In the genomic region with DNA sequence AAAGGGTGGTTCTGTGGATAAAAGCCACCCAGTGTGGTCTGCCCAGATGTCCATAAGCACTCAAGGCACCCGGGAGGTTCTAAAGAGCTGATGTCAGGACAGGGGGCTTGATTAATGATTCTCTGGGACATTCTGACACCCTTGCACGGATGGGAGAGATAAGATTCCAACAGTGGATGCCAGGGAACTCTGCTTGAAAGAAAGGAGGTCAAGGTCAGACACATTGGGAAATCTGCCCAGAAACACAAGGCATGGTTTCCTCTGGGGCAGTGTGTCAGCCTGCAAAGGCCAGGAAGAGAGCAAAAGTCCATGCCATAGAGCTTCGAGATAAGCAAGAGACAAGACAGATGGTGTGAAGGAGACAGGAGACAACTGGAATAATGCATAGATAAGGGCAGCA, we compare ENCODE assay signal across 9 mouse cellular contexts.
DNase-seq lines count a peak whose midpoint lies in the region; ATAC-seq and TF ChIP-seq lines count a peak whose summit lies in the region.
"Had no signal": no experiment of that assay in that cellular context is flagged by ENCODE, and none has a peak within 500 bp of the region (broad histone marks: within the 10 kb centered on the region; RNA-seq: fewer than 3 reads in every experiment).

No protein-coding gene starts in this region.

- no peak overlapping the region for H3K4me2 ChIP-seq in liver, postnatal 0 days (ENCODE audit: low read depth, low read length)
- no peak overlapping the region for H3K4me2 ChIP-seq in heart, embryonic 11.5 days
- no peak overlapping the region for H3K4me2 ChIP-seq in kidney, postnatal 0 days (ENCODE audit: low read length)

- no peak overlapping the region for H3K9ac ChIP-seq in liver, adult 2 months (ENCODE audit: low read depth, low read length)
- no peak overlapping the region for H3K9ac ChIP-seq in liver, postnatal 0 days (replicated peaks)
- H3K9ac ChIP-seq in heart, embryonic 11.5 days (ENCODE audit: low read depth, low read length): no peak overlapping the region
- no peak overlapping the region for H3K9ac ChIP-seq in kidney, postnatal 0 days (ENCODE audit: low read depth, low read length)

- TF ChIP-seq EP300 in liver, postnatal 0 days (IDR thresholded peaks at IDR 0.05; ENCODE audit: low read depth): no peak

- WGBS in liver, adult 2 months: 4% methylated on average over 3 of the region's 3 CpGs
- 9% methylated on average over 3 of the region's 3 CpGs for WGBS in liver, postnatal 0 days (ENCODE audit: insufficient replicate concordance)
- WGBS in heart, embryonic 11.5 days (ENCODE audit: insufficient replicate concordance): 2% methylated on average over 3 of the region's 3 CpGs
- 5% methylated on average over 3 of the region's 3 CpGs for WGBS in kidney, postnatal 0 days

- no peaks in the 10 kb centered on the region for H3K9me3 ChIP-seq in liver, postnatal 0 days (ENCODE audit: low read length)
- no peaks in the 10 kb centered on the region for H3K9me3 ChIP-seq in heart, embryonic 11.5 days (replicated peaks; ENCODE audit: control insufficient read depth, low read length)
- no peaks in the 10 kb centered on the region for H3K9me3 ChIP-seq in kidney, postnatal 0 days (replicated peaks; ENCODE audit: low read length)

- no peak overlapping the region for H3K27ac ChIP-seq in liver, adult 2 months (replicated peaks; ENCODE audit: insufficient read depth, low read depth, low read length)
- H3K27ac ChIP-seq in liver, postnatal 0 days (ENCODE audit: low read depth): no peak overlapping the region
- 0 out of 2 replicates have a peak overlapping the region, but pooled peaks have one; percentile 3 for H3K27ac ChIP-seq in heart, embryonic 11.5 days (ENCODE audit: low read depth, low read length)
- no peak overlapping the region for H3K27ac ChIP-seq in kidney, postnatal 0 days
- H3K27ac ChIP-seq in layer of hippocampus, adult 2 months: no peak overlapping the region
- no peak overlapping the region for H3K27ac ChIP-seq in gastrocnemius, adult 2 months

- H3K36me3 ChIP-seq in liver, adult 2 months (ENCODE audit: control insufficient read depth, insufficient read depth, low read length): no peaks in the 10 kb centered on the region
- no peaks in the 10 kb centered on the region for H3K36me3 ChIP-seq in liver, postnatal 0 days (replicated peaks; ENCODE audit: insufficient read depth, low read length)
- no peaks in the 10 kb centered on the region for H3K36me3 ChIP-seq in heart, embryonic 11.5 days (ENCODE audit: control insufficient read depth, insufficient read depth, low read length)
- no peaks in the 10 kb centered on the region for H3K36me3 ChIP-seq in kidney, postnatal 0 days (ENCODE audit: insufficient read depth, low read length)

- intact Hi-C loops in gastrocnemius, adult 2 months (cut with DNase I): no loop called here

- TF ChIP-seq POLR2A in liver, adult 2 months (IDR thresholded peaks at IDR 0.05; ENCODE audit: extremely low read depth, insufficient read depth, low read length): no peak

- no peaks in the 10 kb centered on the region for H3K79me2 ChIP-seq in liver, adult 2 months (ENCODE audit: control insufficient read depth, insufficient read depth, low read length)

- H3K4me1 ChIP-seq in liver, adult 2 months (ENCODE audit: control insufficient read depth, insufficient read depth, low read length): no peaks in the 10 kb centered on the region
- no peaks in the 10 kb centered on the region for H3K4me1 ChIP-seq in liver, postnatal 0 days (ENCODE audit: insufficient read depth)
- peaks cover 6% of the 10 kb centered on the region; the same call in 1 of the 2 replicates for H3K4me1 ChIP-seq in heart, embryonic 11.5 days (ENCODE audit: control insufficient read depth, insufficient read depth, low read length)
- no peaks in the 10 kb centered on the region for H3K4me1 ChIP-seq in kidney, postnatal 0 days (replicated peaks; ENCODE audit: insufficient read depth, low read length)

- no peaks in the 10 kb centered on the region for H3K27me3 ChIP-seq in liver, adult 2 months (ENCODE audit: control insufficient read depth, insufficient read depth, low read length)
- no peaks in the 10 kb centered on the region for H3K27me3 ChIP-seq in liver, postnatal 0 days (ENCODE audit: insufficient read depth, low read length)
- H3K27me3 ChIP-seq in heart, embryonic 11.5 days (ENCODE audit: control insufficient read depth, insufficient read depth, low read length): no peaks in the 10 kb centered on the region
- H3K27me3 ChIP-seq in kidney, postnatal 0 days (ENCODE audit: insufficient read depth, low read length): no peaks in the 10 kb centered on the region

- no peak overlapping the region for H3K4me3 ChIP-seq in liver, adult 2 months (ENCODE audit: insufficient read depth, low read depth, low read length)
- no peak overlapping the region for H3K4me3 ChIP-seq in liver, postnatal 0 days (ENCODE audit: low read depth, low read length)
- H3K4me3 ChIP-seq in heart, embryonic 11.5 days (ENCODE audit: low read depth, low read length): no peak overlapping the region
- H3K4me3 ChIP-seq in kidney, postnatal 0 days (replicated peaks; ENCODE audit: low read depth, low read length): no peak overlapping the region
- H3K4me3 ChIP-seq in layer of hippocampus, adult 2 months: no peak overlapping the region
- H3K4me3 ChIP-seq in gastrocnemius, adult 2 months: no peak overlapping the region

- no peak for TF ChIP-seq CTCF in liver, adult 2 months (IDR thresholded peaks at IDR 0.05; ENCODE audit: low read depth, low read length)
- TF ChIP-seq CTCF in liver, postnatal 0 days (IDR thresholded peaks at IDR 0.05; ENCODE audit: low read depth): no peak
- no peak for TF ChIP-seq CTCF in kidney, postnatal 0 days (IDR thresholded peaks at IDR 0.05; ENCODE audit: low read depth)
- no peak for TF ChIP-seq CTCF in layer of hippocampus, adult 2 months (conservative IDR thresholded peaks at IDR 0.05)
- TF ChIP-seq CTCF in gastrocnemius, adult 2 months (IDR thresholded peaks at IDR 0.05): no peak

- DNase-seq in liver, adult 2 months (ENCODE audit: extremely low read depth, low read depth, low spot score): peak; percentile 58
- DNase-seq in liver, postnatal 0 days: no peak
- DNase-seq in kidney, postnatal 0 days (ENCODE audit: low spot score): peak; percentile 85
- peak; percentile 4 to 5 for DNase-seq in spleen, postnatal 36 days (ENCODE audit: low spot score in 2 of 2)
- no peak for DNase-seq in layer of hippocampus, adult 2 months (ENCODE audit: low spot score in 2 of 2)
- DNase-seq in left cerebral cortex, adult 18-20 months (ENCODE audit: low spot score in 2 of 2): no peak
- no peak for DNase-seq in gastrocnemius, adult 2 months

- no peak for ATAC-seq in liver, postnatal 0 days
- peak; percentile 87 for ATAC-seq in heart, embryonic 11.5 days (replicated peaks; ENCODE audit: insufficient number of reproducible peaks, low FRiP score, low TSS enrichment)
- peak; percentile 75; the same call in 1 of the 2 replicates for ATAC-seq in kidney, postnatal 0 days (replicated peaks; ENCODE audit: low FRiP score, low read depth)
- ATAC-seq: forebrain, embryonic 14.5 days had no signal

Comparison
In these comparisons a context has a peak if more than half of its experiments do, and no peak if none do; other contexts are left out.
1. DNase-seq: peak in liver, adult 2 months (single experiment), kidney, postnatal 0 days (single experiment) and spleen, postnatal 36 days (2 of 2); none in liver, postnatal 0 days (single experiment), layer of hippocampus, adult 2 months (0 of 2), left cerebral cortex, adult 18-20 months (0 of 2) and gastrocnemius, adult 2 months (single experiment).